Mouse (Mus musculus) hindbrain, embryonic 14.5 days (tissue): ENCODE measurements at regions not wholly inside any gene's neighbourhood (a gene's known extent, or its start where the extent isn't known, plus 50 kb on each side); places are given as distances from the start of the nearest gene placed in this dataset.

ENCODE experiments used
- ATAC-seq: fragments of 200-750 bp; cut with Nextera tagmentation; 2 replicates; pipeline ENCODE4 v1.8.0; 2017; ENCODE audit warnings: moderate number of reproducible peaks, mild to moderate bottlenecking, moderate TSS enrichment, moderate library complexity; ENCODE audit not compliant: low FRiP score
- DNase-seq: peaks from one replicate; pipeline ENCODE4 v3.0.0-alpha.2; 2015; ENCODE audit warnings: low spot score
- H3K27ac ChIP-seq: fragments of 300-500 bp; sonication (generic); 2 replicates; pipeline ENCODE4 v1.5.1; 2014; ENCODE audit warnings: mild to moderate bottlenecking, moderate library complexity
- H3K27me3 ChIP-seq: fragments of 300-500 bp; sonication (generic); 2 replicates; pipeline ENCODE4 v1.6.1; 2014; ENCODE audit warnings: mild to moderate bottlenecking, low read length, mixed read lengths; ENCODE audit not compliant: control insufficient read depth, insufficient read depth
- H3K36me3 ChIP-seq: fragments of 300-500 bp; sonication (generic); replicated peaks from 2 replicates; pipeline ENCODE4 v1.6.1; 2014; ENCODE audit not compliant: control insufficient read depth, insufficient read depth
- H3K4me1 ChIP-seq: fragments of 300-500 bp; sonication (generic); replicated peaks from 2 replicates; pipeline ENCODE4 v1.6.1; 2014; ENCODE audit warnings: antibody characterized with exemption, low read length, mixed read lengths; ENCODE audit not compliant: control insufficient read depth, insufficient read depth
- H3K4me2 ChIP-seq: fragments of 300-500 bp; sonication (generic); replicated peaks from 2 replicates; pipeline ENCODE4 v1.6.1; 2014; ENCODE audit warnings: mild to moderate bottlenecking, moderate library complexity
- H3K4me3 ChIP-seq: fragments of 300-500 bp; sonication (generic); replicated peaks from 2 replicates; pipeline ENCODE4 v1.5.1; 2014; ENCODE audit warnings: mild to moderate bottlenecking, low read length
- H3K9ac ChIP-seq: fragments of 300-500 bp; sonication (generic); 2 replicates; pipeline ENCODE4 v1.6.1; 2014
- H3K9me3 ChIP-seq: fragments of 300-500 bp; sonication (generic); 2 replicates; pipeline ENCODE4 v1.6.1; 2016; ENCODE audit warnings: low read length; ENCODE audit not compliant: control insufficient read depth
- WGBS: fragments of 180-500 bp; shearing (Covaris S2); extraction: QIAGEN DNeasy Blood & Tissue Kit; methylation state at CpG from one replicate; pipeline ENCODE4 v1.1.7; 2014; 5-methylcytosine and 5-hydroxymethylcytosine counted together

DNA sequence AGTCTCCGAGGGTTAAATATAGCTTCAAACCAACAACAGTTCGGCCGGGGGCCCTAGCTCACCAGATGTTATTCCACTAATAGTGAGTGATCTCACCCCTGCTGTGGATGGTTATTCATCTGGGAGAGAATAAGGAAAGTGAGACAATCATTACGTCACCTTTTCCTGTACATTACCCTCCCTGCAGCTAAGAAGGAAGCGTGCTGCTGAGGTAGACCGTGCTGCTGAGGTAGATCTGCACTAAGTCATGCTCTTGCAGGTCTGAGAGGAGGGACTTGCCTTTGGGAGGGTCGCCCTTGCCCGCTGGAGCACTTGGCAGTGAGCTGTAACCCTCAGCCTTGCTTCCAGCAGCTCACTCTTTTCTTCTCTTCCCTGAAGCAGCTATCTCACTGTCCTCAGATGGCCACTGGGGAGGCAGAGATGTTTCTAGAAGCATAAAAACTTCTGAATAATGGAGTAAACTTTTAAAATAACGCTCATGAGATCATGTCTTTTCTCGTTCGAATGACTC lies 77.3 kb upstream of the Otud4 start:
- DNase-seq (peak; percentile 30), ATAC-seq (no peak)
- H3K27me3 ChIP-seq = no peaks in the 10 kb centered on the region
- no peak overlapping the region for H3K4me2 ChIP-seq
- H3K36me3 ChIP-seq = no peaks in the 10 kb centered on the region
- WGBS = 63% methylated on average over 11 of the region's 11 CpGs
- H3K4me3 ChIP-seq = no peak overlapping the region
- H3K27ac ChIP-seq = peak overlapping the region; percentile 7; the same call in 1 of the 2 replicates
- no peaks in the 10 kb centered on the region for H3K4me1 ChIP-seq
- H3K9me3 ChIP-seq = no peaks in the 10 kb centered on the region
- H3K9ac ChIP-seq = no peak overlapping the region

DNA sequence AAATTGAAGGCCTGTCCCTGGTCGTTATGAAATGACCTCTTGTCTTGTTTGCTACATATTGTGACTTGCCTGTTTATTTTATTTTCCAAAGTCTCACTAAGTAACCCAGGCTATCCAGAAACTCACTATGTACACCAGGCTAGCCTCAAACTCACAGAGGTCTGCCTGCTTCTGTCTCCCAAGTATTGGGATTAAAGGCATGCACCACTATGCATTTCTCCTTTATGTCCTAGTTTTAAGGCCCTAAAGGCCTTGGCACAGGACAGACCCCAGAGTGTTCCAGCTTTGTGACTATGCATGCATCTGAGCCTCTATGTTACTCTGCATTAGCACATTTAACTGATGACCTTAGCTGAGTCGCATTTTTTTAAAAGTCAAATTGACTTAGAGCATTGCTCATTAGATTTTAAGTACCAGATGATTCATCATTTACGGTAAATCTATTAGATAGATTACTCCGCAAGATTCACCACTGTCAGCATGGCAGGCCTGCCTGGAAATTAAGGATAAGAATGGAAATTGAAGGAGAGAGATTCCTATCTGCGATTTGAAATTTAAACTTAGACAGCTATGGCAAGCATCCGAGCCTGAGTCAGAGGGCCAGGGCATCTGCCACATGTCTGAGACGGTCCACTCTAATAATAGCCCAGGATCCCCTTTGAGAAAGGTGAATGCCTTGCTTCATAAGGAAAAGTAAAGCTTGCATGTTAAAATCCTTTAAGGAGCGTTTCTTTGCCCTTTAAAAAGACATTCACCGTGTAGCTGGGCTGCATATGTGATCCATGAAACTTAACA lies 78.0 kb upstream of the Otud4 start:
- DNase-seq = no peak
- 66% methylated on average over 9 of the region's 9 CpGs for WGBS
- Histone ChIP-seq H3K9me3 (no peaks in the 10 kb centered on the region), H3K4me1 (no peaks in the 10 kb centered on the region), H3K27me3 (no peaks in the 10 kb centered on the region), H3K36me3 (no peaks in the 10 kb centered on the region), H3K4me2 (no peak overlapping the region), H3K4me3 (no peak overlapping the region), H3K27ac (peak overlapping the region; percentile 7; the same call in 1 of the 2 replicates), H3K9ac (no peak overlapping the region)
- no peak for ATAC-seq

DNA sequence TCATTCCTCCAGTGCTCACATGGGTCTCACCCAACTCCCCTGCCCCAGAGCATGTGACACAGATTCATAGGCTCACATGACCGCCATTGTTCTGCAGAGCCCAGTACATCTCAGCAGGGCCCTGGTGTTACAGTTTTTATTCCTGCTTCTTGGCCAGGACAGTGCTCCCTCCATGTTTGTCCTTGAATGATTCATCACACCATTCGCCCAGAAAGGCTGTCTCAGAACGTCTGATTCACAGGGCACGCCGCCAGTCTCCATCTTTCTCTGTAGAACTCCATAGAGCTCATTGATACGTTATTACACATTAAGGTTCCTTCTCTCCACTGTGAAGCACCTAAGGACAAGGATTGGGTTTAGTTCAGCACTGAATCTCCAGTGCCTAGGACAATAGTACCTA lies 79.9 kb upstream of the Otud4 start:
- Histone ChIP-seq H3K9ac (no peak overlapping the region), H3K4me3 (no peak overlapping the region), H3K27ac (no peak overlapping the region), H3K36me3 (no peaks in the 10 kb centered on the region), H3K4me1 (no peaks in the 10 kb centered on the region), H3K27me3 (no peaks in the 10 kb centered on the region), H3K4me2 (no peak overlapping the region), H3K9me3 (no peaks in the 10 kb centered on the region)
- DNase-seq (no peak), ATAC-seq (no peak)
- 93% methylated on average over 6 of the region's 6 CpGs for WGBS

DNA sequence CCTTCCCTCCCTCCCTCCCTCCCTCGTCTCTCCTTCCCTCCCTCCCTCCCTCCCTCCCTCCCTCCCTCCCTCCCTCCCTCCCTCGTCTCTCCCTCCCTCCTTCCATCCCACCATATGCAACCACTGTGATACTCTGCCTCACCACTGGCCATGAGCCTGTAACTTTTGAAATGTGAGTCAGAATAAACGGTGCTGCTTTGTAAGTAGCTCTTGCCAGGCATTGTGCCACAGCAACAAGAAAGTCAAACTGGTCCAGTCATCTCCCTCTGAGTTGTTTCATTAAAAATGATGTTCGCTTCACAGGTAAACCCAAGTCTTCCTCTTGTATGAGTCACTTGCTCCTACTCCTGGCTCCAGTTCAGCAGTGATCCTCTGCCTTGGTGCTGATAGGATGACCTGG lies 85.1 kb upstream of the Otud4 start:
- no peaks in the 10 kb centered on the region for H3K36me3 ChIP-seq
- H3K4me3 ChIP-seq = no peak overlapping the region
- ATAC-seq = no peak
- H3K27me3 ChIP-seq = no peaks in the 10 kb centered on the region
- no peak overlapping the region for H3K9ac ChIP-seq
- WGBS = 100% methylated on average over 2 of the region's 4 CpGs
- DNase-seq = no peak
- H3K9me3 ChIP-seq = no peaks in the 10 kb centered on the region
- H3K27ac ChIP-seq = no peak overlapping the region
- H3K4me2 ChIP-seq = no peak overlapping the region
- no peaks in the 10 kb centered on the region for H3K4me1 ChIP-seq

DNA sequence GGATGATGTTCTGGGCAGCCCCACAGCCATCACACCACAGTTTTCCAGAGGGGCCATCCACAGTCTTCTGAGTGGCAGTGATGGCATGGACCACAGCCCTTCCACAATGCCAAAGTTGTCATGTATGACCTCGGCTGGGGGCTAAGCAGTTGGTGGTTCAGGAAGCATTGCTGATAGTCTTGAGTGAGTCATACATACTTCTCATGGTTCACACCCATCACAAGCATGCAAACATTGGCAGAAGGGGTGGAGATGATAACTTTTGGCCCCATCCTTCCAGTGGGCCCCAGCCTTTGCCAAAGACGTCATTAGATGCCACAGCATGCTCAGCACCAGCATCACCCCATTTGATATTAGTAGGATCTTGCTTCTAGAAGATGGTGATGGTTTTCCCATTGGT lies 89.3 kb upstream of the Otud4 start:
- Histone ChIP-seq H3K27me3 (no peaks in the 10 kb centered on the region), H3K36me3 (no peaks in the 10 kb centered on the region), H3K4me3 (no peak overlapping the region), H3K9ac (no peak overlapping the region), H3K9me3 (no peaks in the 10 kb centered on the region), H3K4me2 (no peak overlapping the region), H3K4me1 (no peaks in the 10 kb centered on the region), H3K27ac (no peak overlapping the region)
- DNase-seq (no peak), ATAC-seq (no peak)
- 77% methylated on average over 2 of the region's 2 CpGs for WGBS

DNA sequence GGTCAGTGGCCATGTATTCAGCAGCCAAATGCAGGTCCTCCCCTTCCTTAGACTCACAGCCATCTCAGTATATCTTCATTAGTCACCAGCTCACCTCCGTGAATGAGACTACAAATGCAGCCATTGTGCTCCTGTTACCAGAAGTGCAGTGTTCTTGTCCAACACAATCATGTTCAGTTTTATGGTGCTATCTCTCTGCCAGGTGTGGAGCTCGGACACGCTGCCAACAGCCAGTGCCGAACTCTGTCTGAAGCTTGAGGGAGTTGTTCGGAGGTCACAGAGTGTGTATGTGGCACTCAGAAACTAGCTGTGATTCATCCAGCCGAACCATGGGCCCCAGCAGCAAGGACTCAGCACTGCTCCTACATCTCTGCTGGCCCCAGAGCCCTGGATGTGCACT lies 91.3 kb upstream of the Otud4 start:
- 83% methylated on average over 6 of the region's 6 CpGs for WGBS
- H3K4me2 ChIP-seq = no peak overlapping the region
- H3K27ac ChIP-seq = no peak overlapping the region
- ATAC-seq (no peak), DNase-seq (no peak)
- H3K9me3 ChIP-seq = no peaks in the 10 kb centered on the region
- H3K36me3 ChIP-seq = no peaks in the 10 kb centered on the region
- no peaks in the 10 kb centered on the region for H3K27me3 ChIP-seq
- no peak overlapping the region for H3K4me3 ChIP-seq
- H3K9ac ChIP-seq = no peak overlapping the region
- H3K4me1 ChIP-seq = no peaks in the 10 kb centered on the region

DNA sequence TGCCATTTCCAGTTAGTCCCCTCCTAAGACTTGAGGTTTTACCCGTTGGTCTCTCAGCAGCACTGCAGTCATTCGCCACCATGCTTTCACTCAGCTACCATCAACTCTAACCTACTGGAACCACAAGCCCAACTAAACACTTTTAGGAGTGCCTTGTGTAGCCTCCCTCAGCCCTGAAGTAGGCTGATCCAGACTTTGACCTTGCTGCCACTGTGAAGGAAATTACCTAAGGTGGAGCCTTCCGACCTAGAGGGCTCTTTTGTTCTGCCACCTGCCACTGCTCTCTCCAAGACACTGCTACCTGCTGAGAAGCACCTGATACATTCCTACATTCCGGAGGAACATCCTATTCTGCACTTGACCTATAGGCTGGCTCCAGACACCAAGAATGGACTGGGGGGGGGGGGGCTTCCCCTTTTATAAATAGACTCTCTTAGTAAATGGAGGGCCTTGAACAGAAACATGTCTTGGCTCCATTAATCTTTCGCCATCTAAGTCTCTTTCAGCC lies 93.5 kb upstream of the Otud4 start:
- Histone ChIP-seq H3K4me1 (no peaks in the 10 kb centered on the region), H3K9me3 (no peaks in the 10 kb centered on the region), H3K27ac (no peak overlapping the region), H3K36me3 (no peaks in the 10 kb centered on the region), H3K4me3 (no peak overlapping the region), H3K4me2 (no peak overlapping the region), H3K27me3 (no peaks in the 10 kb centered on the region), H3K9ac (no peak overlapping the region)
- no peak for ATAC-seq
- WGBS = 78% methylated on average over 5 of the region's 5 CpGs
- DNase-seq = no peak

DNA sequence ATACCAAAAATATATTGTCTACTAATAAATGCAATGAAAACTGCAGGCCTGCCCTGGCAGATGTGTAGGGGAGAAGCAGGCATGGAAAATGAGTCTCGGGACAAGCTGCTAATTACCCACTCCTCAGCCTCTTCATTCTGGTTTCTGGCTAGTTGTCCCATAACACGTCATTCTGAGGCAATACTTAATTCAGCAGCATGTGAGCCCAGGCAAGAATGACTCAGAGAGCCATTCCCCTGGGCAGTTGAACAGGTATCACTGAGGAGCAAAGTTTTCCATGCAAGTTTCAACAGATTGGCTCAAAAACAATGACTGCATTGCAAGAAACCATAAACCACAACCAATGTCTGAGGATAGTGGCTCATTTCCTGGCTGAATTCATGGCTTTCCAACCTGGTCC lies 97.0 kb upstream of the Otud4 start:
- DNase-seq = no peak
- no peak overlapping the region for H3K4me2 ChIP-seq
- H3K27me3 ChIP-seq = no peaks in the 10 kb centered on the region
- no peak for ATAC-seq
- H3K4me1 ChIP-seq = no peaks in the 10 kb centered on the region
- no peak overlapping the region for H3K4me3 ChIP-seq
- H3K36me3 ChIP-seq = no peaks in the 10 kb centered on the region
- no peaks in the 10 kb centered on the region for H3K9me3 ChIP-seq
- no peak overlapping the region for H3K9ac ChIP-seq
- no peak overlapping the region for H3K27ac ChIP-seq
- WGBS = 67% methylated on average over 2 of the region's 2 CpGs

DNA sequence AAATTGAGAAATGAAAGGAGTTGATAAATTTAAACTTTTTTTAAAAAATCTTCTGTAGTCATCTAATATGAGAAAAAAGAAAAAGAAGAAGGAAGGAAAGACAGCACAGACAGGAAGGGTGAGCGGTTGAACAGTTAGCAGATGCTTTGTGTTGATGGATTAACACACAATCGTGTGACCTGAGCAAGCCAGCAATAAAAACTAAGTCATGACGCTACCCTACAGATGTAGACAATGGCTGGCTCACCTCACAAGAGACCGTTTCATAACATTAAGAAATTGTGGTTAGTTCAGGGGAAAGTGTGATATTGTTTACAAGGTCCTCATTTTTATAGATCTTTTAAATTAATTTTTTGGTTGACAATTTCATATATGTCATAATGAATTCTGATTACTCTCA lies 99.4 kb upstream of the Otud4 start:
- Histone ChIP-seq H3K27me3 (no peaks in the 10 kb centered on the region), H3K4me3 (no peak overlapping the region), H3K4me2 (no peak overlapping the region), H3K4me1 (no peaks in the 10 kb centered on the region), H3K9me3 (no peaks in the 10 kb centered on the region), H3K9ac (no peak overlapping the region), H3K36me3 (no peaks in the 10 kb centered on the region), H3K27ac (no peak overlapping the region)
- 94% methylated on average over 4 of the region's 4 CpGs for whole genome bisulfite sequencing
- DNase-seq (no peak), ATAC-seq (no peak)
